ENCODE assay signal across 8 mouse cellular contexts in the genomic region with DNA sequence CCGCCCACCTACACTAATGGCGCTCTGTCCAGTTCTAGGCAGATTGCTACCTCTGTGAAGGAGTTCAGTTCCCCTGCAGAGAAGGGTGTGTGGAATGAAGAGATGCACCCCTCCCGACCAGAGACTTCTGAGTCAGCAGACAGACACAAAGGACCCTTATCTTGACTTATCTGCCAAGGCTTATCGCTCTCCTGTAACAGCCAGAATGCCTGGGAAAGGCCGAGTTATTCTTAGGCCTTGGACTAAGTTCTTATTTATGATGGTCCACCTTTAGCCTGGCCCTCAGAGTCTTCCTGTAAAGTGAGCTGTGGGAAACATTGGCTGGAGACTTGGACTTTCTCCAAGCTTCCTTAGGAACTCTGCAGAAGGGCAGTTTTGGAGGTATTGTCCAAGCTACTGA. TPM values are rescaled to one million over a fixed set of nuclear protein-coding genes. Genes with fewer than 3 reads are reported as not detected.
A peak's percentile ranks its signal among the peaks of the same experiment; 100 is the strongest.
DNase-seq lines count a peak whose midpoint lies in the region; ATAC-seq and TF ChIP-seq lines count a peak whose summit lies in the region.

No protein-coding gene starts in this region.

- no peaks in the 10 kb centered on the region for H3K9me3 ChIP-seq in intestine, postnatal 0 days (ENCODE audit: control insufficient read depth)
- no peaks in the 10 kb centered on the region for H3K9me3 ChIP-seq in midbrain, embryonic 15.5 days
- no peaks in the 10 kb centered on the region for H3K9me3 ChIP-seq in midbrain, embryonic 13.5 days

- TF ChIP-seq CTCF in intestine, postnatal 0 days (IDR thresholded peaks at IDR 0.05; ENCODE audit: low read depth): no peak

- H3K36me3 ChIP-seq in intestine, postnatal 0 days (ENCODE audit: control insufficient read depth, insufficient read depth): no peaks in the 10 kb centered on the region
- no peaks in the 10 kb centered on the region for H3K36me3 ChIP-seq in midbrain, embryonic 15.5 days (replicated peaks)
- no peaks in the 10 kb centered on the region for H3K36me3 ChIP-seq in midbrain, embryonic 13.5 days

- DNase-seq in heart, adult 11 months: peak; percentile 96
- no peak for DNase-seq in heart, postnatal 4 days
- peak; percentile 29 for DNase-seq in adrenal gland, adult 8-10 months
- peak; percentile 34 for DNase-seq in lung, postnatal 14 days

- H3K27me3 ChIP-seq in intestine, postnatal 0 days (replicated peaks; ENCODE audit: control insufficient read depth, insufficient read depth, low read length): no peaks in the 10 kb centered on the region
- 0 out of 2 replicates have a peak, but pooled peaks cover 3% of the 10 kb centered on the region for H3K27me3 ChIP-seq in midbrain, embryonic 15.5 days (replicated peaks)
- H3K27me3 ChIP-seq in midbrain, embryonic 13.5 days: peaks cover 15% of the 10 kb centered on the region

- H3K27ac ChIP-seq in intestine, postnatal 0 days (ENCODE audit: low read depth, low read length): no peak overlapping the region; the same call in 1 of the 2 replicates
- no peak overlapping the region for H3K27ac ChIP-seq in midbrain, embryonic 15.5 days
- H3K27ac ChIP-seq in midbrain, embryonic 13.5 days: no peak overlapping the region

- H3K9ac ChIP-seq in intestine, postnatal 0 days (ENCODE audit: low read depth, low read length): no peak overlapping the region
- H3K9ac ChIP-seq in midbrain, embryonic 15.5 days: no peak overlapping the region
- no peak overlapping the region for H3K9ac ChIP-seq in midbrain, embryonic 13.5 days (replicated peaks)

- H3K4me2 ChIP-seq in intestine, postnatal 0 days (replicated peaks; ENCODE audit: low read depth): peak overlapping the region; percentile 33; the same call in 1 of the 2 replicates
- H3K4me2 ChIP-seq in midbrain, embryonic 15.5 days: no peak overlapping the region
- no peak overlapping the region for H3K4me2 ChIP-seq in midbrain, embryonic 13.5 days (replicated peaks)

- no peak overlapping the region for H3K4me3 ChIP-seq in intestine, postnatal 0 days (ENCODE audit: low read depth, low read length)
- H3K4me3 ChIP-seq in midbrain, embryonic 15.5 days: no peak overlapping the region
- H3K4me3 ChIP-seq in midbrain, embryonic 13.5 days (replicated peaks): no peak overlapping the region

- no peak; the same call in 1 of the 2 replicates for ATAC-seq in intestine, postnatal 0 days
- no peak for ATAC-seq in midbrain, embryonic 15.5 days (replicated peaks)
- no peak for ATAC-seq in midbrain, embryonic 13.5 days
- ATAC-seq in inflammation-experienced regulatory T-cells, adult 6 months: no peak

- 27% methylated on average over 5 of the region's 5 CpGs for WGBS in intestine, postnatal 0 days
- 80% methylated on average over 5 of the region's 5 CpGs for WGBS in midbrain, embryonic 15.5 days
- 88% methylated on average over 5 of the region's 5 CpGs for WGBS in midbrain, embryonic 13.5 days

- H3K4me1 ChIP-seq in intestine, postnatal 0 days (replicated peaks; ENCODE audit: control insufficient read depth, insufficient read depth, low read length): peaks cover 11% of the 10 kb centered on the region; the same call in 1 of the 2 replicates
- no peaks in the 10 kb centered on the region; the same call in none of the 2 replicates for H3K4me1 ChIP-seq in midbrain, embryonic 15.5 days
- peaks cover 7% of the 10 kb centered on the region for H3K4me1 ChIP-seq in midbrain, embryonic 13.5 days (replicated peaks)

RNA-seq across cellular contexts. Expression of a gene that starts 8.8 kb away (rescaled TPM):
- total RNA-seq in heart, postnatal 4 days (2021): 10 to 100 TPM; 56.7 to 57.4 TPM
- total RNA-seq in adrenal gland, adult 8-10 months (2022): 100 to 1,000 TPM; 110 to 127 (median 120) TPM
- polyA plus RNA-seq in intestine, postnatal 0 days (2015; fragmentation: Nextera tagmentation; extraction: Ambion mirVana): 18.1 and 21.0 TPM in 2 replicates
- polyA plus RNA-seq in midbrain, embryonic 15.5 days (2015; fragmentation: Nextera tagmentation; extraction: Ambion mirVana): 143 and 158 TPM in 2 replicates
- 109 and 117 TPM in 2 replicates for polyA plus RNA-seq in midbrain, embryonic 13.5 days (2015; fragmentation: Nextera tagmentation; extraction: Ambion mirVana)
- 10 to 100 TPM; 32.3 to 53.5 (median 48.0) TPM for polyA plus RNA-seq in inflammation-experienced regulatory T-cells, adult 6 months (2017; shearing (Covaris generic))
